Mouse (Mus musculus): Measurements from ENCODE around the gene Gltp.

- no peak for TF ChIP-seq ZC3H11A (IDR thresholded peaks at IDR 0.05; ENCODE audit: borderline replicate concordance, low read depth, low read length)
- TF ChIP-seq MAFK (IDR thresholded peaks at IDR 0.05; ENCODE audit: insufficient read depth, low read depth, low read length): no peak
- peak; percentile 73; the same call in 1 of the 2 replicates for TF ChIP-seq HCFC1 (IDR thresholded peaks at IDR 0.05; ENCODE audit: borderline replicate concordance, insufficient read depth, low read length)
- TF ChIP-seq ZNF384 (IDR thresholded peaks at IDR 0.05; ENCODE audit: low read depth, low read length): no peak
These were observed 16.7 kb upstream of the Gltp start, which contains the start of gene Tchp for GRCm38 (mm10) chr5:114707265-114708068.
